Mouse (Mus musculus) neural tube, embryonic 14.5 days (tissue): ENCODE results near the gene Fam193b. TPM values are rescaled to one million over a fixed set of nuclear protein-coding genes. Genes with fewer than 3 reads are reported as not detected.
"Not testable (repeated sequence)": the region's sequence is repeated elsewhere in the genome, so short reads cannot be mapped to it uniquely, and the experiment has no call there.

Experiments
- ATAC-seq: fragments of 200-750 bp; cut with Nextera tagmentation; 2 replicates; pipeline ENCODE4 v1.8.0; 2017; ENCODE audit warnings: low read depth, mild to moderate bottlenecking, moderate TSS enrichment, moderate library complexity
- H3K27ac ChIP-seq: fragments of 300-500 bp; sonication (generic); 2 replicates; pipeline ENCODE4 v1.5.1; 2014; ENCODE audit warnings: low read depth, mild to moderate bottlenecking, control low read depth, low read length, moderate library complexity, mixed read lengths
- H3K27me3 ChIP-seq: fragments of 300-500 bp; sonication (generic); 2 replicates; pipeline ENCODE4 v1.6.1; 2014; ENCODE audit warnings: low read length; ENCODE audit not compliant: control insufficient read depth, insufficient read depth
- H3K36me3 ChIP-seq: fragments of 300-500 bp; sonication (generic); 2 replicates; pipeline ENCODE4 v1.6.1; 2014; ENCODE audit warnings: low read length, mixed read lengths; ENCODE audit not compliant: control insufficient read depth, insufficient read depth
- H3K4me1 ChIP-seq: fragments of 300-500 bp; sonication (generic); 2 replicates; pipeline ENCODE4 v1.6.1; 2014; ENCODE audit warnings: low read length; ENCODE audit not compliant: control insufficient read depth, insufficient read depth
- H3K4me2 ChIP-seq: fragments of 300-500 bp; sonication (generic); 2 replicates; pipeline ENCODE4 v1.6.1; 2014; ENCODE audit warnings: mild to moderate bottlenecking, low read depth, low read length, control low read depth
- H3K4me3 ChIP-seq: fragments of 300-500 bp; sonication (generic); 2 replicates; pipeline ENCODE4 v1.5.1; 2014; ENCODE audit warnings: low read depth, low read length, control low read depth, mixed read lengths
- H3K9ac ChIP-seq: fragments of 300-500 bp; sonication (generic); replicated peaks from 2 replicates; pipeline ENCODE4 v1.6.1; 2014; ENCODE audit warnings: low read depth, mild to moderate bottlenecking, control low read depth, low read length, mixed read lengths
- H3K9me3 ChIP-seq: fragments of 300-500 bp; sonication (generic); 2 replicates; pipeline ENCODE4 v1.6.1; 2016; ENCODE audit warnings: low read length; ENCODE audit not compliant: control insufficient read depth
- WGBS: fragments of 180-500 bp; shearing (Covaris S2); extraction: QIAGEN DNeasy Blood & Tissue Kit; methylation state at CpG from one replicate; pipeline ENCODE4 v1.1.7; 2014; 5-methylcytosine and 5-hydroxymethylcytosine counted together
- polyA plus RNA-seq: library from polyadenylated mRNA; unstranded; fragments of >200 nt; fragmentation: Nextera tagmentation; extraction: Ambion mirVana; gene quantifications from 2 replicates; pipeline ENCODE4 v1.2.1, GENCODE M21; 2014

The Fam193b gene
- polyA plus RNA-seq, 1 experiment from 2014 or later: 50.1 TPM

DNA sequence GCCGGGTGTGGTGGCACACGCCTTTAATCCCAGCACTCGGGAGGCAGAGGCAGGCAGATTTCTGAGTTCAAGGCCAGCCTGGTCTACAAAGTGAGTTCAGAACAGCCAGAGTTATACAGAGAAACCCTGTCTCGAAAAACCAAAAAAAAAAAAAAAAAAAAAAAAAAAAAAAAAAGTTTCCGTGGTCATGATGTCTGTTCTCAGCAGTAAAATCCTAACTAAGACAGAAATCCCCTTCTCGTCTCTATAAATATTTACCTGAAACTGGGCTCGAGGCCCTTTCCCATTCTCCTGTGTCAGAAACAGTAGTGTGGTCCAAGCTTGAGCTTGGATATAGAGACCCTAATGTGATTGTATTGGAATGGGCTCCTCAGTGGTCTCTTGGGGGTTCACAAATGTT lies 6.0 kb upstream of the Fam193b start:
- not testable (repeated sequence) for ATAC-seq, H3K4me1 ChIP-seq, H3K27me3 ChIP-seq, H3K9ac ChIP-seq, H3K4me2 ChIP-seq, H3K27ac ChIP-seq, H3K9me3 ChIP-seq, H3K4me3 ChIP-seq, H3K36me3 ChIP-seq
- WGBS: 91% methylated on average over 7 of the region's 7 CpGs

- H3K9me3 ChIP-seq: no peaks in the 10 kb centered on the region
- H3K4me3 ChIP-seq: no peak overlapping the region
- H3K36me3 ChIP-seq: no peaks in the 10 kb centered on the region
- no peaks in the 10 kb centered on the region for H3K27me3 ChIP-seq
- ATAC-seq: no peak
- H3K4me2 ChIP-seq: no peak overlapping the region
- H3K9ac ChIP-seq: no peak overlapping the region
- WGBS: 60% methylated on average over 5 of the region's 5 CpGs
- H3K27ac ChIP-seq: no peak overlapping the region
- peaks cover 3% of the 10 kb centered on the region; the same call in 1 of the 2 replicates for H3K4me1 ChIP-seq
Observed at GRCm38 (mm10) chr13:55575932-55576331, 5.0 kb upstream of the Fam193b start.

DNA sequence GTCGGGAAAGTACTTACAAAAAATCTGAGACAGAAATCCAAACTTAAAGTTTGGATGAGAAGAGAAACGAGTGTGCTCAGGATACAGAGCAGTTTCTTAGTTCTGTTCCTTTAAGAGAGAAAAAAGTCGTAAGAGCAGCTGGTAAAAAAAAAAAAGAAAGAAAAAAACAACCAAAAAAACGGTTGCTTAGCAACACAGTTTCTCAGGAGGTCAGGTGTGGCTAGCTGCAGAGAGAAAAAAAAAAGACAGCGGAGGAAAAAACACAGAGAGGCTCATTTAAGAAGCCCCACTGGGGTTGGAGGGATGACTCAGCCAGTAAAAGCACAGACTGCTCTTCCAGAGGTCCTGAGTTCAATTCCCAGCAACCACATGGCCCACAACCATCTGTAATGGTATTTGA lies 3.4 kb upstream of the Fam193b start:
- H3K4me3 ChIP-seq: no peak overlapping the region
- no peaks in the 10 kb centered on the region for H3K9me3 ChIP-seq
- H3K36me3 ChIP-seq: no peaks in the 10 kb centered on the region
- H3K27me3 ChIP-seq: no peaks in the 10 kb centered on the region
- no peak overlapping the region for H3K4me2 ChIP-seq
- H3K27ac ChIP-seq: no peak overlapping the region
- ATAC-seq: no peak
- 65% methylated on average over 5 of the region's 5 CpGs for WGBS
- no peak overlapping the region for H3K9ac ChIP-seq
- H3K4me1 ChIP-seq: peaks cover 10% of the 10 kb centered on the region

GRCm38 (mm10) chr13:55573432-55573831 lies 2.5 kb upstream of the Fam193b start, which contains the start of gene Tmed9:
Tmed9 (plus strand) TSS chr13:55573732.
- no peak within 1 kb of the TSS for H3K27ac ChIP-seq
- WGBS: 98% methylated on average over 2 of the region's 2 CpGs
- H3K4me3 ChIP-seq: no peak within 1 kb of the TSS
- no peak within 1 kb of the TSS for H3K9ac ChIP-seq
- H3K4me2 ChIP-seq: no peak within 1 kb of the TSS
- no peak for ATAC-seq
- no peaks in the 10 kb centered on the region for H3K9me3 ChIP-seq
- no peaks in the 10 kb centered on the region for H3K27me3 ChIP-seq
- H3K4me1 ChIP-seq: peaks cover 16% of the 10 kb centered on the region
- H3K36me3 ChIP-seq: no peaks in the 10 kb centered on the region

DNA sequence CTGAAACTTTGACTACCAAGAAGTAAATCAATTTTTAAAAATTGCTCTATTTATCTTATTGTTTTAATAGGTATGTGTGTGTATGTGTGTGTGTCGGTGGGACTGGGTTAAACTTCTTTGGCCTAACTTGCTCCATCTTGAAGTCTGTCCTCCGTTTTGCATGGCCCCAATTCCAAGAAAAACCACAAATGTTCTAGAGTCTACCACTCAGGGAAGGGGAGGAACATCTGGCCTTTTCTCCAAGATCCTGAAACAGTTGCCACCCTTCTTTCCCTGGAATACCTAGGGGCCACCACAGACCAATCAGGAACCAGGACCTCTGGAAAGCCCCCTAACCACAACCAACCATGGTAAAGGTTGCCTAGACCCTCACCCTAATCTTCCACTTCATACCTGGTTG lies 1.1 kb upstream of the Fam193b start:
- WGBS: 90% methylated on average over 2 of the region's 2 CpGs
- Histone ChIP-seq H3K9ac (no peak overlapping the region), H3K9me3 (no peaks in the 10 kb centered on the region), H3K4me2 (peak overlapping the region; percentile 26; the same call in 1 of the 2 replicates), H3K27me3 (no peaks in the 10 kb centered on the region), H3K36me3 (no peaks in the 10 kb centered on the region), H3K4me1 (peaks cover 19% of the 10 kb centered on the region), H3K4me3 (no peak overlapping the region; the same call in 1 of the 2 replicates), H3K27ac (no peak overlapping the region)
- no peak for ATAC-seq

DNA sequence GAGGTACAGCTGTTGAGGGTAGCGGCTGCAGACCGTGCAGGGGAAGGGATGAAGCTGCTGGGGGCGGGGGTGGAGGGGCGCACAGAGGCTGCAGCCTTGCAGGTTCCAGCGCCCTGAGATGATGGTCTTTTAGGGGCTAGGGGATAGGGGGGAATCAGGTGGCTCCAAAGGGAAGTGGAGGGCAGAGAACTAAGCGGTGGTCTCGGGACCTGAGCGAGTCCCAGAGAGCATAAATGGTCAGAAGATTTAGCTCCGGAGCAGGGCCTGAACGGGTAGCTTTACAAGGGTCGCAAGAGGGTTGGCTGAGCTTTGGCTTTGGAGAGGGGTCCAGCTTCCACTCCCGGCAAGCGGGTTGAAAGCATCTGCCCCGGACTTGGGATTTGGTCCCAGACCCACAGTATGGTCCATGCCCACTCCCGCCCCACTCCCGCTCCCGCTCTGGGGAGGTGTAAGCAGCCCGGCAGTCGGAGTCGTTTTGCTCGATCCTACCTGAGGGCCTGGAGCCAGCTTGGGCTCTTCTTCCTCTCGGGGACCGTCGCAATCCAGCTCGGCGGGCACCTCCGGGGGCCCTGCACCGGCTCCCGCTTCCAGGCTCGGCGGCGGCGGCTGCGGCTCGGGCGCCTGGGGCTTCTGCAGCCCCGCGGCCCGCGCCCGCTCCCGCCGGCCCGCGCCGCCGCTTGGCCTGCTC lies 490 bp downstream of the Fam193b start:
- WGBS: under 1% methylated on average over 27 of the region's 47 CpGs

DNA sequence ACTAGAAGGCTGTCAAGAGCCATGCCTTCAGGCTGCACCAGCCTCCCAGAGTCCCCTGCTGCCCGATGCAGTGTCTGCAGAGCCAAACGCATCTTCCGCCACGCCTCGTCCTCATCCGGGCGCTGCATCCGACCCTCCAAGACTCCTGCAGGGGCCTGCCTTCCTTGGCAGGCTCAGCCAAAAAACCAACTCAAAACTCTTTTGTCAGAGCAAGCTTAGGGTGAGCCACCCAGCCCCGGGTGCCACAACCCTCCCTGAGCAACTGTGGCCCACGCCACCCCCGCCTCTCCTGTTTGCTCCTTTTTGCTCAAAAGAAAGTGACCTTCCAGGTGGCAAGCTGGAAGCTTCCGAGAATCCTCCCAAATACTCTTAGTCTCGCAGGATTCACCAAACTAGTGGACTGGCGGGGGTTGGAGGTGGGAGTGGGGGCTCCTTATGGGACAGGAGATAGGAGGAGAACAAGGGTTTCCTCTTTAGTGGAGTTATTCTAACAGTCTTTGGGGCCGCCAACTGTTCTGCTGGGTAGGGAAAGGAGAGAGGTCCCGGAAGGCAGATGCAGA lies 1.1 kb downstream of the Fam193b start:
- ATAC-seq: peak; percentile 19; the same call in 1 of the 2 replicates
- 4% methylated on average over 16 of the region's 16 CpGs for WGBS
- peak overlapping the region; percentile 94 for H3K9ac ChIP-seq
- no peaks in the 10 kb centered on the region for H3K9me3 ChIP-seq
- H3K27me3 ChIP-seq: no peaks in the 10 kb centered on the region
- H3K4me2 ChIP-seq: peak overlapping the region; percentile 98
- peaks cover 19% of the 10 kb centered on the region for H3K4me1 ChIP-seq
- H3K27ac ChIP-seq: peak overlapping the region; percentile 87
- H3K36me3 ChIP-seq: no peaks in the 10 kb centered on the region
- peak overlapping the region; percentile 96 for H3K4me3 ChIP-seq

More for the DNA sequence above, 490 bp downstream of the Fam193b start:
- ATAC-seq: peak; percentile 68
- Histone ChIP-seq H3K9ac (peak overlapping the region; percentile 94), H3K4me1 (peaks cover 19% of the 10 kb centered on the region), H3K4me2 (peak overlapping the region; percentile 98), H3K9me3 (no peaks in the 10 kb centered on the region), H3K36me3 (no peaks in the 10 kb centered on the region), H3K27me3 (no peaks in the 10 kb centered on the region), H3K27ac (peak overlapping the region; percentile 87), H3K4me3 (peak overlapping the region; percentile 96)

GRCm38 (mm10) chr13:55568524-55568923 lies 2.4 kb downstream of the Fam193b start:
- peaks cover 19% of the 10 kb centered on the region for H3K4me1 ChIP-seq
- H3K36me3 ChIP-seq, H3K27ac ChIP-seq, H3K9me3 ChIP-seq, ATAC-seq, H3K4me2 ChIP-seq, H3K27me3 ChIP-seq, H3K9ac ChIP-seq, H3K4me3 ChIP-seq: not testable (repeated sequence)
- WGBS: 92% methylated on average over 4 of the region's 4 CpGs

DNA sequence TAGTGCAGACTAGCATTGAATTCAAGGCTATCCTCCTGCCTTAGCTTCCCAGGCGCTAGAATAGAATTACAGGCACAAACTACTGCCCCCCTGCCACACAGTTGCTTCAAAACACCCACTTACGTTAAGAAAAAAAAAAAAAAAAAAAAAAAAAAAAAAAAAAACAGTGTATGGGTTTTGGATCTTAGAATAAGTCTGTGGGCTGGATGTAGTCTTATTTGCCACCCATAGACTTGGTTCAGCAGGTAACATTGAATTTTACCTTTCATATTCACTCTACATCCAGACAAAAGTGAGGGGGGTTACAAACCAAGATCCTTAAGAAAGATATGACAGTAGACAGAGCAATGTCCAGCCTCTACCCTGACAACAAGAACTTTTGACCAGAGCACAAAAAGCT lies 3.0 kb downstream of the Fam193b start:
- Histone ChIP-seq H3K4me2 (no peak overlapping the region), H3K27ac (no peak overlapping the region), H3K9me3 (no peaks in the 10 kb centered on the region), H3K9ac (no peak overlapping the region), H3K27me3 (no peaks in the 10 kb centered on the region), H3K36me3 (no peaks in the 10 kb centered on the region), H3K4me3 (no peak overlapping the region), H3K4me1 (peaks cover 23% of the 10 kb centered on the region)
- 88% methylated on average over 2 of the region's 2 CpGs for WGBS
- no peak for ATAC-seq
